Mouse (Mus musculus): Measurements from ENCODE around the gene Mybpc3. TPM values are rescaled to one million over a fixed set of nuclear protein-coding genes. Genes with fewer than 3 reads are reported as not detected.

The Mybpc3 gene
- polyA plus RNA-seq, 1 experiment from 2014 or later: 0.44 TPM

DNA sequence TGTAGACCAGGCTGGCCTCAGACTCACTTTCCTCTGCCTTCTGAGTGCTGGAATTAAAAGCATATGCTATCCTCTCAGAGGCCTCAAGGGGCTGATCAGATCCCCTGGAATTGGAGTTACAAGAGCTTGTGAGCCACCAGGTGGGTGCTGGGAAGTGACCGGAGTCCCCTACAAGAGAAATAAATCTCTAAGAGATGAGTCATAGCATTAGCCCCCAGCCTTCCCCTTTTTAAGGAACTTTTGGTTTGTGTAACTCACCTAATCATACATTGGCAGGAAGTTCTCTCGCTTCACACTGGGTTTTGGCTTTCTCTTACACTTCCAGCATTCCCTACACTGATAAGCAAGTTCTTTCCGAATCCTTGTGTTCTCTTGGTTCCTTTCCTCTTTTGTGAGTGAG lies 14.1 kb downstream of the Mybpc3 start:
- ATAC-seq (ENCODE audit: low FRiP score, low TSS enrichment): no peak
- no peak overlapping the region for H3K4me3 ChIP-seq (ENCODE audit: low read length)
- no peaks in the 10 kb centered on the region for H3K4me1 ChIP-seq (ENCODE audit: insufficient read depth, low read length)
- no peak overlapping the region for H3K9ac ChIP-seq (replicated peaks; ENCODE audit: low read length)
- H3K9me3 ChIP-seq (ENCODE audit: low read length): no peaks in the 10 kb centered on the region
- H3K36me3 ChIP-seq (ENCODE audit: insufficient read depth, low read length): no peaks in the 10 kb centered on the region
- H3K4me2 ChIP-seq (replicated peaks; ENCODE audit: low read depth, low read length): no peak overlapping the region
- no peak overlapping the region for H3K27ac ChIP-seq (ENCODE audit: low read length)
- H3K27me3 ChIP-seq (ENCODE audit: insufficient read depth, low read length): no peaks in the 10 kb centered on the region
- WGBS: 78% methylated on average over 3 of the region's 3 CpGs

DNA sequence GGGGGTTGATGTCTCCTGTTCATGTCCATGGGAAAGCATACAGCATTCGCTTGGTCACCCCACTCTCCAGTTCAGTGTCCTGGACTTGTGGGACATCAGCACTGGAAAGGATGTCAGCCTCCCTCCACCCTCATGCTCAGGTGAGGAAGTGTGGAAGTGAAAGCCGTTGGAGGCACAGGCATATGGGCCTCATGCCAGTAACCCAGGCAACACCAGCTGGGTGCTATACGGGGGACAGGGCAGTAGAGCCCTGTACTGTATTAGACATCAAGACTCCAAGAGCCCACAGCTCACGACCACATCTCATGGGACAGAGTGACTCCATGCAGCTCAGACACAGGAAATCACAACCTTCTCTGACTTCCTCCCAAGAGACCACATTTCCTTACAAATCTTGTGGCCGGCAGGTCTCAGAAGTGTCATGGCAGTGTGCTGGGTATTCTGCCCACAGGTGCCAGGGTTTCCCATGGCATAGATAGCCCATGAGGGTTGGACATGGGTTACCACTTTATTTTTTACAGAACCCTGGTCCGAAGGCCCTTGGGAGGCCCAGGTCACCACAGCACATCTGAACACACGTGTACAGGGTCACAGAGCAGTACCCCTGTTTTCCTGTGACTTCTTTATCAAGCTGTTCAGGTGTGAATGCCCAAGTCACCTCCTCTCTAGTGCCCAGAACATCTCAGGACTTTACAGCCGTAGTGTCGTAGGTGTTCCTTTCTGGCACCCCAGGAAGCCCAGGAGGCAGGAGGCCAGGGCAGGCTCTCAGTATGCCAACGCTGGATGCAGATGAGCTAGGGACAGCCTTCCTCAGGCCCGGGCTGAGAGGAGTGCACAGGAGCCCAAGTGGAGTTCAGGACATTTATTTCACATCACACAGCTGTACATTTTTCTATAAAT lies 18.8 kb downstream of the Mybpc3 start:
- no peaks in the 10 kb centered on the region for H3K27me3 ChIP-seq (ENCODE audit: insufficient read depth, low read length)
- no peaks in the 10 kb centered on the region for H3K4me1 ChIP-seq (ENCODE audit: insufficient read depth, low read length)
- no peak for ATAC-seq (ENCODE audit: low FRiP score, low TSS enrichment)
- no peak overlapping the region for H3K27ac ChIP-seq (ENCODE audit: low read length)
- H3K4me2 ChIP-seq (replicated peaks; ENCODE audit: low read depth, low read length): no peak overlapping the region
- no peaks in the 10 kb centered on the region for H3K9me3 ChIP-seq (ENCODE audit: low read length)
- WGBS: 81% methylated on average over 11 of the region's 11 CpGs
- H3K36me3 ChIP-seq (ENCODE audit: insufficient read depth, low read length): no peaks in the 10 kb centered on the region
- no peak overlapping the region for H3K9ac ChIP-seq (replicated peaks; ENCODE audit: low read length)
- no peak overlapping the region for H3K4me3 ChIP-seq (ENCODE audit: low read length)

DNA sequence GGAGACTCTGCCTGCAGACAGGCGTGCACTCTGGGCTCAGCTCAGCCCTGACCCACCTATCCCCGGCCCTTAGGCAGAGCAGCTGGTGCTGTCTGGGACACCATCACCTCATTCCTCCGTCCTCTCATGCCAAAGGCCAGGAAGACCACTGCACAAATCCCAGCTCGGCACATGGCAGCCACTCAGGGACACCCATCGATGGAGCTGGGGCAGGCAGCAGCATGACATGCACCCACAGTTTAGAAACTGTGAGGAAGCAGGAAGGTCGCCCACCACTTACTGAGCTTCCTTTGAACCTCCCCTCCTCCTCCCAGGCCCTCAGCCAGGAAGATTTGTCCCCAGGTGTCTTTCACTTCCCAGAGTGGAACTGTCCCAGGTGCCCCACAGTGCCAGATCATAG lies 19.5 kb downstream of the Mybpc3 start:
- WGBS: 81% methylated on average over 6 of the region's 6 CpGs
- Histone ChIP-seq H3K27ac (ENCODE audit: low read length) (no peak overlapping the region), H3K4me3 (ENCODE audit: low read length) (no peak overlapping the region), H3K36me3 (ENCODE audit: insufficient read depth, low read length) (peaks cover 3% of the 10 kb centered on the region; the same call in 1 of the 2 replicates), H3K4me1 (ENCODE audit: insufficient read depth, low read length) (no peaks in the 10 kb centered on the region), H3K9me3 (ENCODE audit: low read length) (no peaks in the 10 kb centered on the region), H3K27me3 (ENCODE audit: insufficient read depth, low read length) (no peaks in the 10 kb centered on the region), H3K9ac (replicated peaks; ENCODE audit: low read length) (no peak overlapping the region), H3K4me2 (replicated peaks; ENCODE audit: low read depth, low read length) (no peak overlapping the region)
- ATAC-seq (ENCODE audit: low FRiP score, low TSS enrichment): no peak

DNA sequence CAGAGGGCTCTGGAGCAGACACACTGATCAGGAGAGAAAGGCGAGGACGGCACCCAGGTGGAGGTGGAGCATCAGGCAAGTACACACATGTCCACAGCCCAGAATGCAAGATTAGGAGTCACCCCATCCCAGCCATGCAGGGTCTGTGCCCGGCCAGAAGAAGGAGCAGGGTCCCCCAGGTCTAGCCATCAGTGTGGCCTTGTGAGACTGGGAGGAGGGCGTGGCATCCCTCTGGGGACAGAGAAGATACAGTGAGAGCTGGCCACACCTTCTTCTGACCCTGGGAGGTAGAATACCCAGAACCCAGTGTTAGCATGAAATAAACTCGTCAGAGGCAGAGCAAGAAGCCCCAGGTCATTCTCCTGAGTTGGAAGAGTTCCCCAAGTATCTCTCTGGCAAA lies 21.4 kb downstream of the Mybpc3 start:
- H3K4me3 ChIP-seq (ENCODE audit: low read length): no peak overlapping the region
- no peak overlapping the region for H3K4me2 ChIP-seq (replicated peaks; ENCODE audit: low read depth, low read length)
- H3K9ac ChIP-seq (replicated peaks; ENCODE audit: low read length): no peak overlapping the region
- H3K4me1 ChIP-seq (ENCODE audit: insufficient read depth, low read length): no peaks in the 10 kb centered on the region
- no peak for ATAC-seq (ENCODE audit: low FRiP score, low TSS enrichment)
- H3K36me3 ChIP-seq (ENCODE audit: insufficient read depth, low read length): peaks cover 7% of the 10 kb centered on the region; the same call in 1 of the 2 replicates
- H3K27me3 ChIP-seq (ENCODE audit: insufficient read depth, low read length): no peaks in the 10 kb centered on the region
- no peak overlapping the region for H3K27ac ChIP-seq (ENCODE audit: low read length)
- 64% methylated on average over 5 of the region's 5 CpGs for WGBS
- H3K9me3 ChIP-seq (ENCODE audit: low read length): no peaks in the 10 kb centered on the region

DNA sequence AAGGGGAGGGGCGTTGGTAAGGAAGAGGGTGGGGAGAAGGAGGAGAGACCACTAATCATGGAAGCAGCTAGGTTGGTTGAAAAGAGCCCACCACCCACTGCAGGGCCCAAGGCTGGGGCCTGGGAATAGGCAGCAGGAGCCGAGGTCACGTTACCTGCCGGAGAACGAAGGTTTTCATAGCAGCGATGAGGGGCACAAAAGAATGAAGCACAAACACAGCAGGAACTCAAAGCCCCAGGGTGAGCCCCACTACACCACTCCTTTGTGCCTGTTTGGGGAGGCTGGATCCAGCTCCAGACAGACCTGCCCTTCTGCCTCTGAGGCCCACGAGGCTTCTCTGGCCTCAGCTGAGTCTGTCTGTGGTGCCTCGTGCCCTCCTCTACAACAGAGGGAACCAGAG lies 21.8 kb downstream of the Mybpc3 start:
- Histone ChIP-seq H3K9ac (replicated peaks; ENCODE audit: low read length) (no peak overlapping the region), H3K9me3 (ENCODE audit: low read length) (no peaks in the 10 kb centered on the region), H3K4me3 (ENCODE audit: low read length) (no peak overlapping the region), H3K36me3 (ENCODE audit: insufficient read depth, low read length) (peaks cover 8% of the 10 kb centered on the region; the same call in 1 of the 2 replicates), H3K27ac (ENCODE audit: low read length) (no peak overlapping the region), H3K4me2 (replicated peaks; ENCODE audit: low read depth, low read length) (no peak overlapping the region), H3K4me1 (ENCODE audit: insufficient read depth, low read length) (no peaks in the 10 kb centered on the region), H3K27me3 (ENCODE audit: insufficient read depth, low read length) (no peaks in the 10 kb centered on the region)
- ATAC-seq (ENCODE audit: low FRiP score, low TSS enrichment): no peak
- WGBS: 81% methylated on average over 8 of the region's 8 CpGs

DNA sequence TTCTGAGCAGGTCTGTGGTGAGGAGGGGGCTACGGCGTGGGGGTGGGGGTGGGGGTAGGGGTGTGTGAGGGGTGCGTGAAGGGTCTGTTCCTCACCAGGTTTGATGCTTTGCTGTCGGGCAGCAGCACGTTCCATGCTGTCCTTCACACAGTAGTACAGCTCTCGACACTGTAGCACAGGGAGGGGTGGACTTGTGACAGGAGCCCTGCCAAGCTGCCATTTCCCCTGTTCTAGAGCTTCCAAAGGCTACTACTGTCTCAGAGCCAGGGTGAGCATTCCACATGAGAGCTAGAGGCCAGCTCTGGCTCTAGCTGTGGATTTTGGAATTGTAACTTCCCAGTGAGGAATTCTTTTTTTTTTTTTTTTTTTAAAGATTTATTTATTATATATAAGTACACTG lies 25.0 kb downstream of the Mybpc3 start:
- WGBS: 85% methylated on average over 6 of the region's 6 CpGs
- no peaks in the 10 kb centered on the region for H3K9me3 ChIP-seq (ENCODE audit: low read length)
- no peak overlapping the region for H3K9ac ChIP-seq (replicated peaks; ENCODE audit: low read length)
- H3K4me1 ChIP-seq (ENCODE audit: insufficient read depth, low read length): no peaks in the 10 kb centered on the region
- no peak for ATAC-seq (ENCODE audit: low FRiP score, low TSS enrichment)
- H3K27ac ChIP-seq (ENCODE audit: low read length): no peak overlapping the region
- no peaks in the 10 kb centered on the region for H3K27me3 ChIP-seq (ENCODE audit: insufficient read depth, low read length)
- H3K4me3 ChIP-seq (ENCODE audit: low read length): no peak overlapping the region
- no peak overlapping the region for H3K4me2 ChIP-seq (replicated peaks; ENCODE audit: low read depth, low read length)
- H3K36me3 ChIP-seq (ENCODE audit: insufficient read depth, low read length): peaks cover 11% of the 10 kb centered on the region; the same call in 1 of the 2 replicates

DNA sequence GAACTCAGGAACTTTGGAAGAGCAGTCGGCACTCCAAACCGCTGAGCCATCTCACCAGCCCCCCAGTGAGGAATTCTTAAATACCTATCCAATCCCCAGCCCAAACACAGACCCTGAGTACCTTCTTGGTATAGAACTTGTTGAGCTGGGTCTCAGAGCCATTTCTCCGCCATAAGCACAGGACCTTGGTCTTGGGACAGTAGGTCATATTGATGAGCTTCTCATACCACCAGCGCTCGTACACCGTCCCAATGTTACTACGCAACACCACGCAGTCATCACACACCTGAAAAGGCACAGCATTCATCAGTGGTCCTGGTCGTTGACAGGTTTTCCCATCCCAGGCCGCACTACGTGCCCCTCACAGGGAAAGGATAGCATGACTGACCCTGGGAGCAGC lies 25.5 kb downstream of the Mybpc3 start:
- 95% methylated on average over 11 of the region's 11 CpGs for WGBS
- no peak for ATAC-seq (ENCODE audit: low FRiP score, low TSS enrichment)
- Histone ChIP-seq H3K4me3 (ENCODE audit: low read length) (no peak overlapping the region), H3K36me3 (ENCODE audit: insufficient read depth, low read length) (peaks cover 11% of the 10 kb centered on the region; the same call in 1 of the 2 replicates), H3K4me1 (ENCODE audit: insufficient read depth, low read length) (no peaks in the 10 kb centered on the region), H3K4me2 (replicated peaks; ENCODE audit: low read depth, low read length) (no peak overlapping the region), H3K27ac (ENCODE audit: low read length) (no peak overlapping the region), H3K9ac (replicated peaks; ENCODE audit: low read length) (no peak overlapping the region), H3K9me3 (ENCODE audit: low read length) (no peaks in the 10 kb centered on the region), H3K27me3 (ENCODE audit: insufficient read depth, low read length) (no peaks in the 10 kb centered on the region)

DNA sequence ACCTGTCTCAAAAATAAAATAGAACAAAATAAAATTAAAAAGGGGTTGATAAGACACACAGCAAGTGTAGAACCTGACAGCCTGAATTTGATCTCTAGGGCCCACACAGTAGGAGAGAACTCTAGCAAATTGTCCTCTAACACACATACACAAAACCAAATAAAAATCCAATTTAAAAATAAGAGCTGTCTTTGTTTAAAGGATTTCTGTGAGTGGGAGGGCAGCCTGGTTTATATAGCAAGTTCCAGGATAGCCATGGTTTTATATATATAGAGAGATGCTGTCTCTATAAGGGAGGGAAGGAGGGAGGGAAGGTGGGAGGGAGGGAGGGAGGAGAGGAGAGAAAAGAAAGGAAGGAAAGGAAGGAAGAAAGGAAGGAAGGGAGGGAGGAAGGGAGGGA lies 30.2 kb downstream of the Mybpc3 start:
- no peak overlapping the region for H3K9ac ChIP-seq (replicated peaks; ENCODE audit: low read length)
- no peaks in the 10 kb centered on the region for H3K9me3 ChIP-seq (ENCODE audit: low read length)
- H3K36me3 ChIP-seq (ENCODE audit: insufficient read depth, low read length): 0 out of 2 replicates have a peak, but pooled peaks cover 5% of the 10 kb centered on the region
- H3K27me3 ChIP-seq (ENCODE audit: insufficient read depth, low read length): no peaks in the 10 kb centered on the region
- no peak for ATAC-seq (ENCODE audit: low FRiP score, low TSS enrichment)
- no peaks in the 10 kb centered on the region for H3K4me1 ChIP-seq (ENCODE audit: insufficient read depth, low read length)
- H3K4me3 ChIP-seq (ENCODE audit: low read length): no peak overlapping the region
- H3K4me2 ChIP-seq (replicated peaks; ENCODE audit: low read depth, low read length): no peak overlapping the region
- no peak overlapping the region for H3K27ac ChIP-seq (ENCODE audit: low read length)

DNA sequence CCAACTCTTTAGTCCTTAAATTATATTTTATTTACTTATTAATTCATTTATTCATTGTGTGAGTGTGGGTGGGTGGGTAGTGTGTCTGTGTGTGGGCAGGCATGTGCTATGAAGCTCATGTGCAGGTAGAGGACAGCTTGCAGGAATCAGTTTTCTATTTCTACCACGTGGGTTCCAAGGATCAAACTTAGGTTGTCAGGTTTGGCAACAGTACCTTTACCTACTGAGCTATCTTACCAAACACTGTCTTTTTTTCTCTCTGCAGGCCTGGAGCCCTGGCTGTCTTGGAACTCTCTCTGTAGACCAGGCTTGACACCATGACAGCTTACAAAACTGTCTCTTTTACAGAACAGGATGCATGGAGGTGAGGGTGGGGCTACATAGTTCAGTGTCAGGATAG lies 33.4 kb downstream of the Mybpc3 start:
- Histone ChIP-seq H3K4me3 (ENCODE audit: low read length) (no peak overlapping the region), H3K9me3 (ENCODE audit: low read length) (no peaks in the 10 kb centered on the region), H3K4me1 (ENCODE audit: insufficient read depth, low read length) (no peaks in the 10 kb centered on the region), H3K9ac (replicated peaks; ENCODE audit: low read length) (no peak overlapping the region), H3K36me3 (ENCODE audit: insufficient read depth, low read length) (peaks cover 8% of the 10 kb centered on the region; the same call in 1 of the 2 replicates), H3K4me2 (replicated peaks; ENCODE audit: low read depth, low read length) (no peak overlapping the region), H3K27me3 (ENCODE audit: insufficient read depth, low read length) (no peaks in the 10 kb centered on the region), H3K27ac (ENCODE audit: low read length) (no peak overlapping the region)
- ATAC-seq (ENCODE audit: low FRiP score, low TSS enrichment): no peak
- WGBS: 70% methylated on average over 1 of the region's 1 CpGs

DNA sequence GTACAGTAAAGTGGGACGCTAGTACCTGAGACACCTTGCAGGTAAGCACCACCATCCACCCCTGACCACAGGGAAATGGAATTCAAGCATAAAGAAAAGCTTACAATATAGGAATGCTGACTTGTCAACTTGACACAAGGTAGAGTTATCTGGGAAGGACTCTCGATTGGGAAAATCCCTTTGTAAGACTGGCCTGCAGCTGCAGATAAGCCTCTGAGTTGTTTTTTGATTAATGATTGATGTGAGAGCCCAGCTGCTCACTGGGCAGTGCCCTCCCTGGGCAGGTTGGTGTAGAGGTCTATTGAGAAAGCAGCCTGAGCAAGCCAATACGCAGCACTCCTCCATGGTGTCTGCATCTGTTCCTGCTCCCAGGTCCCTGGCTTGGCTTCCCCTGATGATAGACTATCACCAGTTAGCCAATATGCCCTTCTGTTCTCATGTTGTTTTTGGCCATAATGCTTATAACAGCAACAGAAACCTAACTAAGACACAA lies 35.0 kb downstream of the Mybpc3 start:
- H3K4me3 ChIP-seq (ENCODE audit: low read length): no peak overlapping the region
- WGBS: 81% methylated on average over 3 of the region's 3 CpGs
- no peak overlapping the region for H3K9ac ChIP-seq (replicated peaks; ENCODE audit: low read length)
- no peak overlapping the region for H3K4me2 ChIP-seq (replicated peaks; ENCODE audit: low read depth, low read length)
- peaks cover 6% of the 10 kb centered on the region; the same call in 1 of the 2 replicates for H3K36me3 ChIP-seq (ENCODE audit: insufficient read depth, low read length)
- no peak overlapping the region for H3K27ac ChIP-seq (ENCODE audit: low read length)
- no peaks in the 10 kb centered on the region for H3K4me1 ChIP-seq (ENCODE audit: insufficient read depth, low read length)
- no peaks in the 10 kb centered on the region for H3K9me3 ChIP-seq (ENCODE audit: low read length)
- no peak for ATAC-seq (ENCODE audit: low FRiP score, low TSS enrichment)
- no peaks in the 10 kb centered on the region for H3K27me3 ChIP-seq (ENCODE audit: insufficient read depth, low read length)
